Mouse (Mus musculus) hindbrain, postnatal 0 days (tissue): Measurements from ENCODE around the gene Rbfox2. TPM values are rescaled to one million over a fixed set of nuclear protein-coding genes. Genes with fewer than 3 reads are reported as not detected.

Source experiments
- ATAC-seq: fragments of 200-750 bp; cut with Nextera tagmentation; 2 replicates; pipeline ENCODE4 v1.8.0; 2017; ENCODE audit warnings: mild to moderate bottlenecking, moderate TSS enrichment, moderate library complexity
- DNase-seq: peaks from one replicate; pipeline ENCODE4 v3.0.0-alpha.2; 2015; ENCODE audit warnings: low spot score
- H3K27ac ChIP-seq: fragments of 300-500 bp; sonication (generic); 2 replicates; pipeline ENCODE4 v1.5.1; 2014; ENCODE audit warnings: mild to moderate bottlenecking
- H3K27me3 ChIP-seq: fragments of 300-500 bp; sonication (generic); 2 replicates; pipeline ENCODE4 v1.6.1; 2014; ENCODE audit warnings: low read length, mixed read lengths; ENCODE audit not compliant: insufficient read depth
- H3K36me3 ChIP-seq: fragments of 300-500 bp; sonication (generic); 2 replicates; pipeline ENCODE4 v1.6.1; 2014; ENCODE audit warnings: low read length, mixed read lengths; ENCODE audit not compliant: insufficient read depth
- H3K4me1 ChIP-seq: fragments of 300-500 bp; sonication (generic); 2 replicates; pipeline ENCODE4 v1.6.1; 2014; ENCODE audit warnings: antibody characterized with exemption, low read length, mixed read lengths; ENCODE audit not compliant: insufficient read depth
- H3K4me2 ChIP-seq: fragments of 300-500 bp; sonication (generic); 2 replicates; pipeline ENCODE4 v1.6.1; 2014; ENCODE audit warnings: low read depth, mild to moderate bottlenecking, low read length, moderate library complexity, mixed read lengths
- H3K4me3 ChIP-seq: fragments of 300-500 bp; sonication (generic); 2 replicates; pipeline ENCODE4 v1.5.1; 2014; ENCODE audit warnings: low read length
- H3K9ac ChIP-seq: fragments of 300-500 bp; sonication (generic); replicated peaks from 2 replicates; pipeline ENCODE4 v1.6.1; 2014; ENCODE audit warnings: mild to moderate bottlenecking, low read length, moderate library complexity, mixed read lengths
- H3K9me3 ChIP-seq: fragments of 300-500 bp; sonication (generic); 2 replicates; pipeline ENCODE4 v1.6.1; 2016; ENCODE audit warnings: low read length, mixed read lengths
- CTCF ChIP-seq: IDR thresholded peaks from 2 replicates; pipeline ENCODE4 v1.5.1; 2016; ENCODE audit warnings: antibody characterized with exemption, control low read depth, low read depth
- WGBS: fragments of 180-500 bp; shearing (Covaris S2); extraction: QIAGEN DNeasy Blood & Tissue Kit; methylation state at CpG from one replicate; pipeline ENCODE4 v1.1.7; 2014; 5-methylcytosine and 5-hydroxymethylcytosine counted together
- polyA plus RNA-seq: library from polyadenylated mRNA; unstranded; fragments of >200 nt; fragmentation: Nextera tagmentation; extraction: Ambion mirVana; gene quantifications from 2 replicates; pipeline ENCODE4 v1.2.1, GENCODE M21; 2015
- total RNA-seq: library from RNA; depleted of rRNA; stranded (reverse); fragments of >200 nt; gene quantifications from 2 replicates; pipeline ENCODE4 v1.2.3, GENCODE M21; 2014

Rbfox2 gene
- total and polyA plus RNA-seq, 2 experiments from 2014 or later: 91.9 to 294 TPM

- Histone ChIP-seq H3K4me3 (no peak overlapping the region), H3K4me2 (no peak overlapping the region), H3K4me1 (peaks cover 13% of the 10 kb centered on the region), H3K9me3 (no peaks in the 10 kb centered on the region), H3K36me3 (no peaks in the 10 kb centered on the region), H3K9ac (peak overlapping the region; percentile 33; the same call in 1 of the 2 replicates), H3K27ac (peak overlapping the region; percentile 88), H3K27me3 (no peaks in the 10 kb centered on the region)
- ATAC-seq (peak; percentile 76), DNase-seq (peak; percentile 70)
- WGBS: 27% methylated on average over 11 of the region's 11 CpGs
- TF ChIP-seq CTCF: no peak
Observed at GRCm38 (mm10) chr15:77037278-77038161, 269.3 kb downstream of the Rbfox2 start.

- no peak for DNase-seq
- Histone ChIP-seq H3K27me3 (no peaks in the 10 kb centered on the region), H3K27ac (peak overlapping the region; percentile 88), H3K4me1 (peaks cover 13% of the 10 kb centered on the region), H3K9me3 (no peaks in the 10 kb centered on the region), H3K36me3 (no peaks in the 10 kb centered on the region), H3K4me3 (no peak overlapping the region), H3K4me2 (no peak overlapping the region), H3K9ac (peak overlapping the region; percentile 33; the same call in 1 of the 2 replicates)
- 0 out of 2 replicates have a peak, but pooled peaks have one; percentile 11 for ATAC-seq
- WGBS: 47% methylated on average over 2 of the region's 2 CpGs
- no peak for TF ChIP-seq CTCF
Observed at GRCm38 (mm10) chr15:77036989-77037277, 269.9 kb downstream of the Rbfox2 start.

DNA sequence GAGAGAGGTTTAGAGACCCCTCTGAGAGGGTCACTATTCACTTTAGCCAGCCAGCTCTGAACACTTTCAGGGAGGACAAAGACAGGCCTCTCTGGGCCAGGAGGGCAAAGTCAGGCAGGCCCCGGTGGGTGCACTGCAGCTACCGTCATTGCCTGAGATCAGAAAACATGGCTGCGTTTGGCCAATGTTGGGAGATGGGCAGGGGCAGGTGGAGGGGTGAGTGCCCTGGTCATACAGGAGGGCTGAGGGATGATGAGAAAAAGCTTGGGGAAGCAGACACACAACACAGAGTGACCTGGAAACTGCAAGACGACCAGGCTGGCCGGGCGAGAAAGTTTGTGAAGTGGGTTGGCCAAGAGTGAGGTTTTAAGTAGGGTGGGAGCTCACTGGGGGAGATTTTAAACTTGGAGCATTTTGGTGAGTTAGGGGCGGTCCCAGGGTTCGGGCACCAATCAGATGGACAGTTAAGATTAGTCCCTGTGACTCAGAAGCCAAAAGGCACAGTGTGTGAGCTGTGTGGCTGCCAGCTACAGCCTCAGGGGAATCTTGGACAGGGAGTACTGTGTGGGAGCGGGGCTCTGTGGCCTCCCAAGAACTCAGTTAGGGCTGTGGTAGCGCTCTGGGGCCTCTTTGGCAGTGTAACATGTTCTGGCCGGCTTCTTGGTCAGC lies 270.4 kb downstream of the Rbfox2 start:
- ATAC-seq: peak; percentile 81

DNA sequence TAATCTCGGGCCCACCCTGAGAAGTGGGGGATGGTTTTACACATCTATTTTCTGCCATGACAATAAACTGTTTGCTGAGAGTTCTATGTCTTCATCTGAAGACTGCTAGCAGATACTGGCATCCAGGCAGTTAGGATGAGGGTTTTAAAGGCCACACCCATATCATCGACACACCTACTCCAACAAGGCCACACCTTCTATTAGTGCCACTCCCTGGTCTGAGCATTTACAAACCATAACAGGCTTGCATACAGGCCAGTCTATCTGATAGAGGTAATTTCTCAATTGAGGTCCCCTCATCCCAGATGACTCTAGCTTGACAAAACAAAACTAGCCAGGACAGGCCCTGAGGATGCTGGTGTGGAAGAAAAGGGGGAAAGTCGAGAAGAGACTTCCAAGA lies 271.2 kb downstream of the Rbfox2 start:
- no peak for TF ChIP-seq CTCF
- H3K27ac ChIP-seq: 0 out of 2 replicates have a peak overlapping the region, but pooled peaks have one; percentile 88
- H3K9ac ChIP-seq: no peak overlapping the region
- 86% methylated on average over 3 of the region's 3 CpGs for WGBS
- no peaks in the 10 kb centered on the region for H3K27me3 ChIP-seq
- no peaks in the 10 kb centered on the region for H3K36me3 ChIP-seq
- DNase-seq (no peak), ATAC-seq (no peak)
- no peak overlapping the region for H3K4me2 ChIP-seq
- H3K4me3 ChIP-seq: no peak overlapping the region
- no peaks in the 10 kb centered on the region for H3K9me3 ChIP-seq
- peaks cover 13% of the 10 kb centered on the region for H3K4me1 ChIP-seq

More for the DNA sequence above, 270.4 kb downstream of the Rbfox2 start:
- no peaks in the 10 kb centered on the region for H3K36me3 ChIP-seq
- peak; percentile 68 for DNase-seq
- H3K27ac ChIP-seq: peak overlapping the region; percentile 88
- H3K9me3 ChIP-seq: no peaks in the 10 kb centered on the region
- 63% methylated on average over 11 of the region's 11 CpGs for WGBS
- H3K4me2 ChIP-seq: no peak overlapping the region
- no peak for TF ChIP-seq CTCF
- H3K4me3 ChIP-seq: no peak overlapping the region
- H3K27me3 ChIP-seq: no peaks in the 10 kb centered on the region
- peaks cover 13% of the 10 kb centered on the region for H3K4me1 ChIP-seq
- no peak overlapping the region for H3K9ac ChIP-seq

DNA sequence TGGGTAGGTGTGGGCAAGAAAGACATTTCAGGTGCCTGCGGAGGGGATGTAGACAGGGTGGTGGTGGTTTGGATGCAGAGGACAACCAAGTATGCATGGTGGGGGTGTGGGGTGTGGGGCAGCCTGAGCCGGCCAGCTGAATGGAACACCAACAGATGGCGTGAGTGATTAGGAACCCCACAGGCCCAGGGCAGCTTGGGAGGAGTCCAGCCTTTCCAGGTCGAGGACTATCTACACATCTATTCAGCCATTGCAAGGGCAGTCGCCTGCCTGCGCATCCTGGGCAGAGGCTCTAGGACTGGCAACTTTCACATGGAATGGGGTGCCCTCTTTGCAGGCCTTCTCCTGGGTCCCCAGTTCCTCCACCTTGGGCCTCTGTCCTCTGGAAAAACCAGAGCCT lies 272.3 kb downstream of the Rbfox2 start:
- no peak for ATAC-seq

DNA sequence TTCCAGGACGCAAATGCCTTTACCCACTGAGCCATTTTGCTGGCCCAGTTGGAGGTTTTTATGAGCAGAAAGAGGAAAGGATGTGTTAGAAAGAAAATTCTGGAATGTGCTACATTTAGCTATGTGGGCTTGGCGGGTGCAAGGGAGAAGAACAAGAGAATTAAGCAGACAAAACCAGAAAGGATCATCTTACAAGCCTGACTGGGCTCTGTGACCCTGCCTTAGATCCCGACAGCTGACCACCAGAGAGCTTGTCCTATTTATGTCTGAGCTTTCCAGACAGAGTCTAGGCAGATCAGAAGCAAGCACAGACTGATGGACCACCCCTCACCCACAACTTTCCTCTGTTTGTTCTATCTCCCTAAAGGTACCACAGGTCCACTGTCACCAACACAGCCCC lies 275.5 kb downstream of the Rbfox2 start:
- TF ChIP-seq CTCF: no peak
- DNase-seq (no peak), ATAC-seq (no peak)
- Histone ChIP-seq H3K36me3 (no peaks in the 10 kb centered on the region), H3K4me2 (no peak overlapping the region), H3K4me3 (no peak overlapping the region), H3K27me3 (no peaks in the 10 kb centered on the region), H3K27ac (no peak overlapping the region), H3K4me1 (no peaks in the 10 kb centered on the region), H3K9ac (no peak overlapping the region), H3K9me3 (no peaks in the 10 kb centered on the region)
- WGBS: 55% methylated on average over 3 of the region's 3 CpGs

More for the DNA sequence above, 272.3 kb downstream of the Rbfox2 start:
- H3K27me3 ChIP-seq: no peaks in the 10 kb centered on the region
- no peaks in the 10 kb centered on the region for H3K9me3 ChIP-seq
- no peak for TF ChIP-seq CTCF
- no peak overlapping the region for H3K27ac ChIP-seq
- no peak overlapping the region for H3K9ac ChIP-seq
- H3K4me2 ChIP-seq: no peak overlapping the region
- peaks cover 13% of the 10 kb centered on the region for H3K4me1 ChIP-seq
- H3K4me3 ChIP-seq: no peak overlapping the region
- DNase-seq: no peak
- no peaks in the 10 kb centered on the region for H3K36me3 ChIP-seq
- 68% methylated on average over 6 of the region's 6 CpGs for WGBS
